Mouse (Mus musculus): Measurements from ENCODE around the gene Olfr1448. TPM values are rescaled to one million over a fixed set of nuclear protein-coding genes. Genes with fewer than 3 reads are reported as not detected.

The Olfr1448 gene
- not detected in 2 replicates for polyA plus RNA-seq (2015; fragmentation: Nextera tagmentation; extraction: Ambion mirVana)

DNA sequence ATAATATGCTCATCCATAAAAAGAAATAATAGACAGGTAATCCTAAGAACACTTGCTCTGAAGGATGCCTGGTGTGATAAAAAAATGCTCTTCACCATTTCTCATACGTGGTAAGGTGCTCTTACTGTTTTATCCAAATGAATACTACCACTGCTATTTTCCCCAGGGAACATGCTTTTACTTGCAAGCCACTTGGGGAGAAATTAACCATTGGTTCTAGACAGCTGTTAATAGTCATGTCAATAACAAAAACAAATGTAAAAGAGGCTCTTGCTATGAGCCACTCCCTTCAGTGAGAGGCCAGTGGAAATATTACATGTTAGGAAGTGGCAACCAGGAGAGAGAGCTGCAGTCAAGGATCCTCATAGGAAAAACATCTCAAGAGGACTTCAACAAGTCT lies at the start of gene Olfr1448:
Gene Olfr1448 (minus strand): TSS at position 101 of the 400 bp plus-strand sequence.

DNA sequence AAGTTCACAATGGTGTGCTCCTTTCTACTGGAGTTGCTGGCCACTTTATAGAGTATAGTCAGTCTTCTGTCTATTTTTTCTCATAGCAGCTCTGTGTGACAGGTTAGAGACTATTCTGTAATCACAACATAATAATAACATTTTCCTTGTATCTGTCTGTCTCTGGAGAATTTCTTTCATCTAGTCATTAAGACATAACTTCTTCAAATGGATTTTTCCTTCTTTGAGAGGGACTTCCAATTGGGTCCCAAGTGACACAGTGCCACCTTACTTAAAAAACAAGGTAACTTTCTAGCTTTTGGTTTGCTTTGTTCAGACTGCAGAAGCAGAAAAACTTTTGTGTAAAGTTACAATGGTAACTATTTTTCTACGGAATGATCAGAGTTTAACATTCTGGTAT lies 25.7 kb upstream of the Olfr1448 start, which contains the start of gene Olfr1450:
Gene Olfr1450 (plus strand): TSS at position 301 of the 400 bp plus-strand sequence.

DNA sequence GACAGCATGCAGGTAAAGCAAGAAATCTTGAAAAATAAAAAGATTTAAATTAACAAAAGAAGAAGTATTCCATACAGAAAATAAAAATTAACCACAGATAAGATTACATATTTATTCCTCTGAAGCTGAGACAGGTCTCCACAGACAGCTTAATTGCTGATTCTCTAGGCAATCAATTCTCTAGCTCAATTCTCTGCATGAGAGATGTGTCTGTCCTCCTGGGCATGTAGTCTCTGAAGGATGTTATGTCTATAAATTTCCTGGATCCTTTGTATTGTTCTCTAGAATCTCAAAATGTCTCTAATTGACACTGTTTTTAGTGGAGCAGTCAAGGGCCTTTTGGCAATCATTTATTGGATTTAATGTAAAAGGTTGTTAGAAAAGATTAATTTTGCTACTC lies 6.3 kb upstream of the Olfr1448 start, which contains the start of gene Olfr1449:
Gene Olfr1449 (plus strand): TSS at position 301 of the 400 bp plus-strand sequence.

DNA sequence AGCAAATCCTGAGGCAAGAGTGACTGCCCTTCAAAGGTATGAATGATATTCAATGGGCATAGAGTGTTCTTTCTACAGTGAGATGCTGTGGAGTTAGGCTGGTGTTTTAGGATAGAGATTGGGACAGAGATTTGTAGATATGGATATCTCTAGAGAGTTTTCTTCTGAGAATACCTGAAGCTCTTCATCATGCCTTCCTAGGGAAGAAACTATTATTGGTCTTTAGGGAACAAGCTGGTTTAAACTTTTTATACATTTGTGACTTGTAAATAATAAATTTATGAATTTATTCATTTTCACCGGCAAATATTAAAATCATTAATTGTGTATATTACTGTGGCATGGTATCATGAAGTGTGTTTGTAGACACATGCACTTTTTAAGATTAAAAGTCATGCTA lies 20.6 kb downstream of the Olfr1448 start, which contains the start of gene Olfr1447:
Gene Olfr1447 (minus strand): TSS at position 101 of the 400 bp plus-strand sequence.

DNA sequence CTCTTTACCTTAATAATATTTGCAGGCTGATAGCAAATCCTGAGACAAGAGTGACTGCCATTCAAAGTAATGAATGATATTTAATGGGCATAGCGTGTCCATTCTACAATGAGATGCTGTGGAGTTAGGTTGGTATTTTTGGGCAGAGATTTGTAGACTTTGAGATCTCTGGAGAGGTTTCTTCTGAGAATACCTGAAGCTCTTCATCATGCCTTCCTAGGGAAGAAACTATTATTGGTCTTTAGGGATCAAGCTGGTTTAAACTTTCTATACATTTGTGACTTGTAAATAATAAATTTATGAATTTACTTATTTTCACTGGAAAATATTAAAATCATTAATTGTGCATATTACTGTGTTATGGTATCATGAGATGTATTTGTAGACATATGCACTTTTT lies 30.8 kb downstream of the Olfr1448 start, which contains the start of gene Olfr1446:
Gene Olfr1446 (minus strand): TSS at position 101 of the 400 bp plus-strand sequence.

DNA sequence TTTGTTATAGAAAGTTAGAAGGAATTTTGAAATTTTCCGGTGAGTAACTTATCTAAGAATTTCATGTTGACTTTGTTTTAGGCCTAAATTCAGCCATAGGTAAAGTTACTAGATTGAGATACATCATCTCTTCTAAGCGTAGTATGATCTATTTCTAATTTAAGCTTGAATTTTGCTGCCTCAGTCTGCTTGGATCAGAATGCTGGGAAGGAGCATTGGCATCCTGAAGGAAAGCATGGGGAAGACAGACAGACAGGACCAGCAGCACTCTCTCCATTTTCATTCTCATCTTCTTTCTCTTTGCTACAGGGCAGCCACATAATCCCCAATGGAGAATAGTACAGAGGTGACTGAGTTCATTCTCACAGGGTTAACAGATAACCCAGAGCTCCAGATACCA lies 40.7 kb downstream of the Olfr1448 start, which contains the start of gene Olfr1445:
Gene Olfr1445 (plus strand): TSS at position 301 of the 400 bp plus-strand sequence.

Other genes starting within 250 kb of the Olfr1448 start
- gene Olfr1443, start 246.3 kb downstream of the Olfr1448 start, polyA plus RNA-seq (2015; fragmentation: Nextera tagmentation; extraction: Ambion mirVana) = not detected in 2 replicates
- gene Keg1, start 228.6 kb downstream of the Olfr1448 start, polyA plus RNA-seq (2015; fragmentation: Nextera tagmentation; extraction: Ambion mirVana) = not detected in 2 replicates
- gene Cntf, start 158.8 kb downstream of the Olfr1448 start, polyA plus RNA-seq (2015; fragmentation: Nextera tagmentation; extraction: Ambion mirVana) = 1.5 and 1.8 TPM in 2 replicates
- 14.6 and 16.2 TPM in 2 replicates for gene Zfp91, start 128.3 kb downstream of the Olfr1448 start, polyA plus RNA-seq (2015; fragmentation: Nextera tagmentation; extraction: Ambion mirVana)
- gene Lpxn, start 128.2 kb downstream of the Olfr1448 start, polyA plus RNA-seq (2015; fragmentation: Nextera tagmentation; extraction: Ambion mirVana) = 1.3 and 1.8 TPM in 2 replicates
- gene Gm5244, start 77.7 kb downstream of the Olfr1448 start, polyA plus RNA-seq (2015; fragmentation: Nextera tagmentation; extraction: Ambion mirVana) = not detected in 2 replicates
- gene Olfr1444, start 67.1 kb downstream of the Olfr1448 start, polyA plus RNA-seq (2015; fragmentation: Nextera tagmentation; extraction: Ambion mirVana) = not detected in 2 replicates
- not detected in 2 replicates for gene Olfr1445, start 40.6 kb downstream of the Olfr1448 start, polyA plus RNA-seq (2015; fragmentation: Nextera tagmentation; extraction: Ambion mirVana)
- not detected in 2 replicates for gene Olfr1446, start 30.9 kb downstream of the Olfr1448 start, polyA plus RNA-seq (2015; fragmentation: Nextera tagmentation; extraction: Ambion mirVana)
- not detected in 2 replicates for gene Olfr1447, start 20.7 kb downstream of the Olfr1448 start, polyA plus RNA-seq (2015; fragmentation: Nextera tagmentation; extraction: Ambion mirVana)
- gene Olfr1449, start 6.4 kb upstream of the Olfr1448 start, polyA plus RNA-seq (2015; fragmentation: Nextera tagmentation; extraction: Ambion mirVana) = not detected in 2 replicates
- not detected in 2 replicates for gene Olfr1450, start 25.8 kb upstream of the Olfr1448 start, polyA plus RNA-seq (2015; fragmentation: Nextera tagmentation; extraction: Ambion mirVana)
- not detected in 2 replicates for gene Olfr1451, start 70.6 kb upstream of the Olfr1448 start, polyA plus RNA-seq (2015; fragmentation: Nextera tagmentation; extraction: Ambion mirVana)
- gene Olfr1453, start 103.9 kb upstream of the Olfr1448 start, polyA plus RNA-seq (2015; fragmentation: Nextera tagmentation; extraction: Ambion mirVana) = not detected in 2 replicates
- gene Olfr1454, start 136.2 kb upstream of the Olfr1448 start, polyA plus RNA-seq (2015; fragmentation: Nextera tagmentation; extraction: Ambion mirVana) = not detected in 2 replicates
- not detected in 2 replicates for gene Olfr1457, start 173.5 kb upstream of the Olfr1448 start, polyA plus RNA-seq (2015; fragmentation: Nextera tagmentation; extraction: Ambion mirVana)
- not detected in 2 replicates for gene Olfr1458, start 182.4 kb upstream of the Olfr1448 start, polyA plus RNA-seq (2015; fragmentation: Nextera tagmentation; extraction: Ambion mirVana)
- gene Olfr1459, start 225.1 kb upstream of the Olfr1448 start, polyA plus RNA-seq (2015; fragmentation: Nextera tagmentation; extraction: Ambion mirVana) = 0.03 TPM in 1 of 2 replicates, not detected in the other
- gene Olfr1461, start 238.6 kb upstream of the Olfr1448 start, polyA plus RNA-seq (2015; fragmentation: Nextera tagmentation; extraction: Ambion mirVana) = not detected in 2 replicates